Mouse (Mus musculus) megakaryocyte, embryonic 14.5 days (primary cell): ENCODE measurements around the gene 6030452D12Rik. TPM values are rescaled to one million over a fixed set of nuclear protein-coding genes. Genes with fewer than 3 reads are reported as not detected.

Experiments
- H3K27me3 ChIP-seq: replicated peaks from 2 replicates; pipeline ENCODE3; 2012; ENCODE audit warnings: inconsistent platforms
- H3K36me3 ChIP-seq: replicated peaks from 2 replicates; pipeline ENCODE3; 2012; ENCODE audit warnings: low read length, inconsistent platforms, mixed read lengths
- H3K4me1 ChIP-seq: 2 replicates; pipeline ENCODE4 v1.6.1; 2012; ENCODE audit warnings: inconsistent platforms
- H3K4me3 ChIP-seq: replicated peaks from 2 replicates; pipeline ENCODE3; 2012; ENCODE audit warnings: moderate library complexity, mild to moderate bottlenecking, inconsistent platforms
- H3K9me3 ChIP-seq: 2 replicates; pipeline ENCODE4 v1.6.1; 2012; ENCODE audit warnings: inconsistent platforms
- FLI1 ChIP-seq: IDR thresholded peaks from 2 replicates; pipeline ENCODE4 v1.6.1; 2012; ENCODE audit warnings: low read length, inconsistent platforms, mixed read lengths
- GATA1 ChIP-seq: IDR thresholded peaks from 3 replicates; pipeline ENCODE4 v1.6.1; 2012; ENCODE audit warnings: mixed read lengths, low read length, inconsistent platforms, borderline replicate concordance
- polyA plus RNA-seq: library from polyadenylated mRNA; stranded (reverse); fragments of >175 nt; gene quantifications from 2 replicates; pipeline ENCODE4 v1.2.3, GENCODE M21; 2012; ENCODE audit warnings: low replicate concordance; ENCODE audit not compliant: insufficient read depth

6030452D12Rik gene
- polyA plus RNA-seq, 1 experiment = not detected

DNA sequence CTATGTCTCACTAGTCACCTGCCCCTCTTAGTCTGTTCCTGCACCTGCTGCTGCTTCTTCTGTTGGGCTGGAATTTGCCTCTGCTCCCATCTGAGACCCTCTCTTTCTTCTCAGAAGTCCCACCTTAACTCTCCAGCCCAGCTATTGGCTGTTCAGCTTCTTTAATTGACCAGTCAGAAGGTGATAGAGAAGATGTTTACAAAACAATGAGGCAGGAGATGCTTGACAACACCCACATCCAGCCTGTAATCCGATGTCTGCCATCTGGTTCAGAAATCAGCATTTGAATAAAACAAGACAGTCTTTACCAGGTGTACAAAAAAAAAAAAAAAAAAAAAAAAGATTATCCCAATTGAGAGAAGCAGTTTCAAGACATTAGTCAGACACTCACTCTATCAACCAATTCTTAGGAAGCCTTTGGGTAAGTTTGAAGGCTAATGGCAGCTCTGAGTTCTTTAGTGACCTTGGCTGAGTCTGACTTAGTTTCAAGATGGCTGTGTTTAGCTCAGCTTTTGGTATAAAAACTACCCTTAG is 15.7 kb downstream of the 6030452D12Rik start:
- Histone ChIP-seq H3K4me3 (no peak overlapping the region), H3K4me1 (peaks cover 9% of the 10 kb centered on the region; the same call in 1 of the 2 replicates), H3K9me3 (peaks cover 8% of the 10 kb centered on the region; the same call in 1 of the 2 replicates), H3K36me3 (no peaks in the 10 kb centered on the region), H3K27me3 (peaks cover 47% of the 10 kb centered on the region)
- TF ChIP-seq FLI1 (no peak), GATA1 (no peak)

DNA sequence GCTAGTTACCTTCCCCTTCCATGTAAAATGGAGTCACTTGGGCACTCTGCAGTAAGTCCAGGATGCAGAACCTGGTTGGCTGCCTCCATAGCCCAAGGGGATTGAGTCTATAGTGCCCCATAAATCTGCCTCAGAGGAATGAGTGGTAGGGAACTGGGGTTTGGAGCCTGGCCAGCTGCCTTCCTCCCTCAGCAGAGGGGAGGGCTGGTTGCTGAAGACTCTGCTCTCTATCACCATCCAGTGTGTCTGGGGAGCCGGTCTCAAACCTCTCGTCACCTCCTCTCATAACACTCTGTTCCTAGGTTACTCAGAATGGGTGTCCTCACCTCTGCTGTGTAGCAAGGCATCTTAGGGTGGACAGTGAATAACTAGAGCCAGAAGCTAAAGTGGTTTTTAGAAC is 16.3 kb downstream of the 6030452D12Rik start:
- H3K4me3 ChIP-seq = no peak overlapping the region
- H3K36me3 ChIP-seq = no peaks in the 10 kb centered on the region
- peaks cover 3% of the 10 kb centered on the region; the same call in 1 of the 2 replicates for H3K4me1 ChIP-seq
- H3K9me3 ChIP-seq = 0 out of 2 replicates have a peak, but pooled peaks cover 3% of the 10 kb centered on the region
- H3K27me3 ChIP-seq = peaks cover 41% of the 10 kb centered on the region
- no peak for TF ChIP-seq GATA1
- TF ChIP-seq FLI1 = no peak

DNA sequence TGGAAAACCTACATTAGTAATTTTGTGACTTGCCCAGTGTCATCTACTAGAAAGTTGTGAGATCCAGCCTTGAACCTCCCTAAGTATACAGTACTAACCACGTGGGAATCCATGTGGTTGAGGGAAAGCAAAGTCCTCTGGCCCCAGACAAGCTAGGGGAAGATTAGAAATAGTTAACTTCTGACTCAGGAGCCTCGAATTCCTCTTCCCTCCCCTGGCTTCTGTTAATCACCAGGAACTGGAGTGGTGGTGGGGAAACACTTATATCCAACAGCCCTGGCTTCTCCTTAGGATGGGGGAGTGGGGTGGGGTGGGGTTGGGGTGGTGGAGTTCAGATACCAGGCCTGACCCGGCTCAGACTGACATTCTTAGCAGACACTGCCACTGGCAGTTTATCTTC is 18.4 kb downstream of the 6030452D12Rik start:
- Histone ChIP-seq H3K27me3 (peaks cover 25% of the 10 kb centered on the region), H3K4me3 (no peak overlapping the region), H3K9me3 (peaks cover 6% of the 10 kb centered on the region), H3K36me3 (no peaks in the 10 kb centered on the region), H3K4me1 (no peaks in the 10 kb centered on the region)
- TF ChIP-seq GATA1 = no peak
- no peak for TF ChIP-seq FLI1

DNA sequence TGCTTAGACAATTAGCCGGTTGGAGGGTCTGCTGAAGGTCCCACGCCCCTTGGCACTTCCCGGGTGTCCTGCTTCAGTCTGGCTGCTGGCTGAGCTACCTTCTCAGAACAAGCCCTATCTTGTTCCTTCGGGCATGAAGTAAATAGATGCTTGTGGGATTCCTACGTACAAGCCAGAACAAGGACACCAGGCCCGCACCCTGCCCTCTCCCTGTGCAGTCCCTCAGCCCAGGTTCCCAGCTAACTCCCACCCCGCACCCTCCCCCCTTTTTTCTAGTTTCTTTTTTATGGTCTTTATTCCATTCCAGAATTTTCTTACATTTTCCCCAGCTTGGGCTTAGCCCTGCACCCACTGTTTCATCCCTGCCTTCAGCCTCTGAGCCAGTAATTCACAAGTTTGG is 20.3 kb downstream of the 6030452D12Rik start:
- no peak for TF ChIP-seq GATA1
- no peak for TF ChIP-seq FLI1
- no peaks in the 10 kb centered on the region for H3K36me3 ChIP-seq
- peaks cover 6% of the 10 kb centered on the region for H3K9me3 ChIP-seq
- H3K4me3 ChIP-seq = no peak overlapping the region
- no peaks in the 10 kb centered on the region for H3K4me1 ChIP-seq
- peaks cover 17% of the 10 kb centered on the region for H3K27me3 ChIP-seq

DNA sequence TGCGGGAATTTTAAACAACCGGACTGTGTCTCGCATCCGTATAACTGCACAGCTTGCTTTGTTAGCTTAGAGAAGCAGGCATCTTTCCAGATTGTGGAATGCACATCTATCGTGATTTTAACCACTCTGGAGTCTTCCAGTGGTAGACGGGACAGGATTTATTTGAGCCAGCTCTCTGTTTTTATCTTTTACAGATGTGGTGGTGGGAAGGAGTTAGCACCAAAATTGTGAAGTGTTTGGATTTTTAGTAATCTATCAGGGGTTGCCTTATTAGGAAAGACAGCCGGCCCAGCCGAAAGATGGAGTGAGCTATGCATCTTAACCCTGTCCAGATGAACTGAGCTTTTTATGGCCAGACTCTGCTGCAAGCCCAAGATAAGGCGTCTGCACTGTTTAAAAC is 21.5 kb downstream of the 6030452D12Rik start:
- H3K9me3 ChIP-seq = peaks cover 6% of the 10 kb centered on the region
- H3K4me1 ChIP-seq = no peaks in the 10 kb centered on the region
- H3K4me3 ChIP-seq = no peak overlapping the region
- TF ChIP-seq FLI1 = no peak
- TF ChIP-seq GATA1 = no peak
- peaks cover 11% of the 10 kb centered on the region for H3K27me3 ChIP-seq
- no peaks in the 10 kb centered on the region for H3K36me3 ChIP-seq

DNA sequence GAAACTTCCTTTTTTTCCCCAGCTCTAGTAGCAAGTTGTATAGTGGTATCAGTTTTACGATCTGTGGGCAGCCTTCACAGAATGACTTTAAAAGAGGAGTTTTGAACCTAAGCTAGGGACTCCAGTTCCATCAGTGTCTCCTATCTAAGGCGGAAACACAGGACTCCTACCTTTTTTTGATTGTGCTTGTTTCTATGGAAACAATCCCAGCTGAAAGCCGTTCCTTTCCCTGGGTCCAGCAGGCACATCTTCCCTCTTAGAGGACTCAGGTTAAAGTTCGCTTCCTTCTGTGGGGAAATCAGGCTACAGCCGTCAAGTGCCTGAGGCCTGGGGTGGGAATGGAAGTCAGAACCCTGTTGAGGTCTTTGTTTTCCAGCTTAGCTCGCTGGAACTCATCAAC is 26.4 kb downstream of the 6030452D12Rik start:
- H3K9me3 ChIP-seq = peaks cover 29% of the 10 kb centered on the region
- no peaks in the 10 kb centered on the region for H3K36me3 ChIP-seq
- no peak overlapping the region for H3K4me3 ChIP-seq
- H3K27me3 ChIP-seq = peaks cover 4% of the 10 kb centered on the region
- no peaks in the 10 kb centered on the region for H3K4me1 ChIP-seq
- TF ChIP-seq GATA1 (no peak), FLI1 (no peak)

DNA sequence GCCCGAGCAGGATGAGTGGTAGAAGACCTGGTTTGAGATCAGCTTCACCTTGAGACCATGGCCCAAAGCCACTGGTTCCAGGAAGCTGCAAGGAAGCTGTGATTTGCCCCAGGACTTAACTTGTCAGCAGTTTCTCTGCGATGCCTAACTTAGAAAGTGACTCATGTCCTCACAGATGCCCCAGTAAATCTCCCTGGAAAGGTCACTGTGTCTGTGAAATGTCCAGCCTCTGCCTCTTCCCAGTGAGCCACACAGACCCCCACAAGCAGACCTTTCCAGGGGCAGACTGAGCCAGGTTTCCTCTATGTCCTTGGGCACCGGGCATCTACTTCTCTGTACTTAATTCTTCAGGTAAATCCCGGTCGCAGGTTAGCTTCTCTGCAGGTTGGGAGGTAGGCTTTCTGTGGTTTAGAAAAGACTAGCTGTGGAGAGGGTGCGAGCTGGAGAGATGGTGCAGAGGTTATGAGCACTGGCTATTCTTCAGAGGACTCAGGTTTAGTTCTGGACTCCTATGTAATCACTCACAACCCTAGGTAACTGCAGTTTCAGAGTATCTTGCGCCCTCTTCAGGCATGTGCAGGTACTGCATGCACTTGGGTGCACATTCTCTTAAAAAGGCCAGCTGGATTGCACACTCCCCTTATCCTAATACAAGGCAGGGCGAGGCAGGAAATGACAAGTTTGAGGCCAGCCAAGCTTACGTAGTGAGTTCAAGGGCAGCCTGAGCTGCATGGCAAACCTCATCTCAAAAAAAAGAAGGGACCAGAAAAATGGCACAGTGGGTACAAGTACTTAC is 27.1 kb downstream of the 6030452D12Rik start:
- no peak overlapping the region for H3K4me3 ChIP-seq
- H3K27me3 ChIP-seq = peaks cover 5% of the 10 kb centered on the region
- no peak for TF ChIP-seq GATA1
- TF ChIP-seq FLI1 = no peak
- peaks cover 29% of the 10 kb centered on the region for H3K9me3 ChIP-seq
- H3K4me1 ChIP-seq = no peaks in the 10 kb centered on the region
- no peaks in the 10 kb centered on the region for H3K36me3 ChIP-seq

DNA sequence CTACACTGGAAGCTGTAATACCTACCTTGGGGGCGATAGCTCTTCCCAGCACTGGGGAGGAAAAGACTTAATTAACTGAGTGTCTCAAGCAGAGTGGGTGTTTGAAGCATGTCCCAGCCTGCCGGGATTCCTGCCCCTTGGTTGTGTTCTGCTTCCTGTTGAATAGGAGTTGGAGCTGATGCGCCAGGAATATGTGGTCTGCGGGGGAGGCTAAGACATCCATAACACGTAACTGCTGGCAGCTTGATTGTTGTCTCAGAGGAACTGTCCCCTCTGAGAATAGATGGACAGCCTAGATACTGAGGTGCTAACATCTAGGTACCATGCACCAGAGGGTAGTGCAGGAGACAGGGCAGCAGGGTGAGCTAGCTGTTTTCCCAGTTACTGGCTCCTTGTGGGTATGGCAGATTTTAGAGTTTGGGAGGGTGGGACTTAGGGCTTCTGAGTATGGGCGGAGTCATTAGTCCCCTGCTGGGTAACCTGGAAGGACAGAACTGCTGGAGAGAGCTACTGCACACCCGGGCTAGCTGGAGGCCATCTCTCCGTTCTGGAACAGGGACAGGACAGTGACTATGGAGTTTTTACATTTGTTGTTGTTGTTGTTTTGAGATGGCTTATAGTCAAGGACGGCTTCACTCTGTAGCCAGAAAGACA is 28.4 kb downstream of the 6030452D12Rik start:
- no peak overlapping the region for H3K4me3 ChIP-seq
- peaks cover 4% of the 10 kb centered on the region for H3K27me3 ChIP-seq
- H3K9me3 ChIP-seq = peaks cover 24% of the 10 kb centered on the region
- no peak for TF ChIP-seq FLI1
- no peak for TF ChIP-seq GATA1
- H3K4me1 ChIP-seq = no peaks in the 10 kb centered on the region
- no peaks in the 10 kb centered on the region for H3K36me3 ChIP-seq

DNA sequence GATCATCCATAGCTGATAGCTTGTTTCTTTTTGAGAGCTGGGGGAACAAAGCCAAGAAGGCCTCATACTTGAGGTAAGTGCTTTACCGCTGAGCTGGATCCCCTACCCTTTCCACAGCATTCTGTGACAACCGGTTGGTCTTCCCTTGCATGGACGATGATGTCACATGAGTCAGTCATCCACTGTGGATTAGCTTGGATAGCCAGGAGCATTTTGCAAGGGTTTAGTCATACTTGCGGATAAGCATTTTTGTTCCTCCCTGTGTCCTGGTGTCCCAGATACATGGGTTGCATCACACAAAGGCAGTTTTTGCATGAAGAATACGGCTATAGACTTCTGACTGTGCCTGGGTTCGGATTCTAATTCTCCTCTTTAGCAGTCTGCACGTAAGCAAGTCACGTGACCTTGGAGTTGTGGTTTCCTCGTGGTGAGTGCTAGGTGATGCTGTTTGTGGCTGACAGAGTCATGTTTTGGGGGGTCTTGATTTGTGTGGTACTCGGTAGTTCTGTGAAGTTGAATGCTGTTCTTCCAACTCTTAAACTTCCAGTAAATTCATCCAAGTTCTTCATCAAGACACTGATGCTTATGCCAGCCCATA is 29.7 kb downstream of the 6030452D12Rik start:
- Histone ChIP-seq H3K36me3 (no peaks in the 10 kb centered on the region), H3K4me1 (no peaks in the 10 kb centered on the region), H3K4me3 (no peak overlapping the region), H3K9me3 (peaks cover 23% of the 10 kb centered on the region), H3K27me3 (peaks cover 4% of the 10 kb centered on the region)
- no peak for TF ChIP-seq FLI1
- TF ChIP-seq GATA1 = no peak

DNA sequence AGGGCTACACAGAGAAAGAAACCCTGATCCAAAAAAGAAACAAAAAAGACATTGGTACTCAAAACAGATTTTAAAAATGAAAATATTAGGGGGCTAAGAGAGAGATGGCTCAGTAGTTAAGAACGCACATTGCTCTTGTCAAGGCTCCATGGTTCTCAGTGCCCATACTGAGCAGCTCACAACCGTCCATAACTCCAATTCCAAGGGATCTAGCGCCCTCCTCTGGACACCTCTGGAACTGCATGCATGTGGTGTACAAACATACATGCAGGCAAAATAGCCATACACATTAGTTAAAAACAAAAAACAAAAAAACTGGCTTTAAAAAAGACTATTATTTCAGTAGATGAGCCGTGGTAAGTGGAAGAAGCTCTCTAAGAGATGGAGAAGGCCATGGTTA is 30.2 kb downstream of the 6030452D12Rik start:
- no peak for TF ChIP-seq FLI1
- no peak for TF ChIP-seq GATA1
- no peaks in the 10 kb centered on the region for H3K4me1 ChIP-seq
- no peaks in the 10 kb centered on the region for H3K36me3 ChIP-seq
- H3K4me3 ChIP-seq = no peak overlapping the region
- peaks cover 4% of the 10 kb centered on the region for H3K27me3 ChIP-seq
- peaks cover 23% of the 10 kb centered on the region for H3K9me3 ChIP-seq
